Mouse (Mus musculus) liver, embryonic 12.5 days (tissue): ENCODE data around the gene Pacsin2. TPM values are rescaled to one million over a fixed set of nuclear protein-coding genes. Genes with fewer than 3 reads are reported as not detected.

ENCODE experiments used
- ATAC-seq: fragments of 200-750 bp; cut with Nextera tagmentation; 2 replicates; pipeline ENCODE4 v1.8.0; 2017; ENCODE audit warnings: moderate number of reproducible peaks, mild to moderate bottlenecking, moderate library complexity
- H3K27ac ChIP-seq: fragments of 300-500 bp; sonication (generic); 2 replicates; pipeline ENCODE4 v1.5.1; 2016; ENCODE audit warnings: mild to moderate bottlenecking
- H3K27me3 ChIP-seq: fragments of 300-500 bp; sonication (generic); replicated peaks from 2 replicates; pipeline ENCODE4 v1.6.1; 2016; ENCODE audit warnings: mild to moderate bottlenecking, moderate library complexity
- H3K36me3 ChIP-seq: fragments of 300-500 bp; sonication (generic); 2 replicates; pipeline ENCODE4 v1.6.1; 2016; ENCODE audit warnings: mild to moderate bottlenecking, moderate library complexity
- H3K4me1 ChIP-seq: fragments of 300-500 bp; sonication (generic); 2 replicates; pipeline ENCODE4 v1.6.1; 2016
- H3K4me2 ChIP-seq: fragments of 300-500 bp; sonication (generic); 2 replicates; pipeline ENCODE4 v1.6.1; 2016; ENCODE audit warnings: mild to moderate bottlenecking, moderate library complexity
- H3K4me3 ChIP-seq: fragments of 300-500 bp; sonication (generic); 2 replicates; pipeline ENCODE4 v1.5.1; 2016; ENCODE audit warnings: mild to moderate bottlenecking, moderate library complexity
- H3K9ac ChIP-seq: fragments of 300-500 bp; sonication (generic); 2 replicates; pipeline ENCODE4 v1.6.1; 2016; ENCODE audit warnings: mild to moderate bottlenecking, moderate library complexity
- H3K9me3 ChIP-seq: fragments of 300-500 bp; sonication (generic); replicated peaks from 2 replicates; pipeline ENCODE4 v1.6.1; 2016; ENCODE audit warnings: mild to moderate bottlenecking, moderate library complexity
- WGBS: fragments of 180-500 bp; shearing (Covaris S2); methylation state at CpG from one replicate; pipeline ENCODE4 v1.1.7; 2016; ENCODE audit not compliant: insufficient replicate concordance; 5-methylcytosine and 5-hydroxymethylcytosine counted together
- polyA plus RNA-seq: library from polyadenylated mRNA; unstranded; fragments of >200 nt; fragmentation: Nextera tagmentation; extraction: Ambion mirVana; gene quantifications from 2 replicates; pipeline ENCODE4 v1.2.1, GENCODE M21; 2016

The Pacsin2 gene
- polyA plus RNA-seq, 1 experiment from 2014 or later: 65.1 TPM

- ATAC-seq: no peak
- Histone ChIP-seq H3K27me3 (no peaks in the 10 kb centered on the region), H3K36me3 (0 out of 2 replicates have a peak, but pooled peaks cover 2% of the 10 kb centered on the region), H3K9me3 (no peaks in the 10 kb centered on the region), H3K4me1 (peaks cover 100% of the 10 kb centered on the region), H3K27ac (peak overlapping the region; percentile 88), H3K4me2 (peak overlapping the region; percentile 70), H3K4me3 (peak overlapping the region; percentile 55), H3K9ac (peak overlapping the region; percentile 76)
- 75% methylated on average over 14 of the region's 14 CpGs for WGBS
Observed at GRCm38 (mm10) chr15:83430986-83431763, 33.2 kb downstream of the Pacsin2 start.

- Histone ChIP-seq H3K27ac (peak overlapping the region; percentile 85), H3K4me2 (peak overlapping the region; percentile 70), H3K27me3 (no peaks in the 10 kb centered on the region), H3K36me3 (0 out of 2 replicates have a peak, but pooled peaks cover 2% of the 10 kb centered on the region), H3K9me3 (no peaks in the 10 kb centered on the region), H3K4me1 (peaks cover 100% of the 10 kb centered on the region), H3K4me3 (peak overlapping the region; percentile 55), H3K9ac (peak overlapping the region; percentile 62)
- 46% methylated on average over 7 of the region's 7 CpGs for WGBS
- no peak for ATAC-seq
Observed at GRCm38 (mm10) chr15:83430419-83430818, 34.0 kb downstream of the Pacsin2 start.

GRCm38 (mm10) chr15:83428586-83428985 lies 35.8 kb downstream of the Pacsin2 start:
- 39% methylated on average over 1 of the region's 1 CpGs for WGBS
- Histone ChIP-seq H3K9me3 (no peaks in the 10 kb centered on the region), H3K4me1 (peaks cover 100% of the 10 kb centered on the region), H3K27me3 (no peaks in the 10 kb centered on the region), H3K4me3 (peak overlapping the region; percentile 12; the same call in 1 of the 2 replicates), H3K4me2 (peak overlapping the region; percentile 70), H3K9ac (0 out of 2 replicates have a peak overlapping the region, but pooled peaks have one; percentile 62), H3K27ac (peak overlapping the region; percentile 85), H3K36me3 (0 out of 2 replicates have a peak, but pooled peaks cover 5% of the 10 kb centered on the region)
- peak; percentile 30; the same call in 1 of the 2 replicates for ATAC-seq

- H3K4me1 ChIP-seq: peaks cover 100% of the 10 kb centered on the region
- H3K4me2 ChIP-seq: peak overlapping the region; percentile 70
- H3K27me3 ChIP-seq: no peaks in the 10 kb centered on the region
- H3K9ac ChIP-seq: peak overlapping the region; percentile 48
- H3K27ac ChIP-seq: peak overlapping the region; percentile 99
- no peak overlapping the region for H3K4me3 ChIP-seq
- 0 out of 2 replicates have a peak, but pooled peaks cover 5% of the 10 kb centered on the region for H3K36me3 ChIP-seq
- WGBS: 71% methylated on average over 9 of the region's 9 CpGs
- ATAC-seq: no peak
- no peaks in the 10 kb centered on the region for H3K9me3 ChIP-seq
Observed at GRCm38 (mm10) chr15:83427294-83428163, 36.9 kb downstream of the Pacsin2 start.

GRCm38 (mm10) chr15:83425794-83426193 lies 38.6 kb downstream of the Pacsin2 start:
- Histone ChIP-seq H3K27ac (peak overlapping the region; percentile 99), H3K9me3 (no peaks in the 10 kb centered on the region), H3K27me3 (no peaks in the 10 kb centered on the region), H3K36me3 (0 out of 2 replicates have a peak, but pooled peaks cover 5% of the 10 kb centered on the region), H3K9ac (peak overlapping the region; percentile 48), H3K4me3 (no peak overlapping the region), H3K4me2 (peak overlapping the region; percentile 69), H3K4me1 (peaks cover 99% of the 10 kb centered on the region)
- ATAC-seq: no peak
- WGBS: 26% methylated on average over 5 of the region's 5 CpGs

GRCm38 (mm10) chr15:83425277-83425676 lies 39.1 kb downstream of the Pacsin2 start:
- peak; percentile 36 for ATAC-seq
- peak overlapping the region; percentile 69 for H3K4me2 ChIP-seq
- H3K27me3 ChIP-seq: no peaks in the 10 kb centered on the region
- peaks cover 99% of the 10 kb centered on the region for H3K4me1 ChIP-seq
- H3K27ac ChIP-seq: peak overlapping the region; percentile 99
- 0 out of 2 replicates have a peak, but pooled peaks cover 3% of the 10 kb centered on the region for H3K36me3 ChIP-seq
- H3K4me3 ChIP-seq: no peak overlapping the region
- 21% methylated on average over 4 of the region's 4 CpGs for WGBS
- H3K9me3 ChIP-seq: no peaks in the 10 kb centered on the region
- H3K9ac ChIP-seq: peak overlapping the region; percentile 48

- Histone ChIP-seq H3K36me3 (0 out of 2 replicates have a peak, but pooled peaks cover 3% of the 10 kb centered on the region), H3K9ac (peak overlapping the region; percentile 75), H3K4me3 (peak overlapping the region; percentile 44), H3K9me3 (no peaks in the 10 kb centered on the region), H3K4me1 (peaks cover 98% of the 10 kb centered on the region), H3K27me3 (no peaks in the 10 kb centered on the region), H3K4me2 (peak overlapping the region; percentile 69), H3K27ac (peak overlapping the region; percentile 99)
- peak; percentile 83 for ATAC-seq
- 41% methylated on average over 5 of the region's 5 CpGs for WGBS
Observed at GRCm38 (mm10) chr15:83423589-83424384, 40.6 kb downstream of the Pacsin2 start.

- H3K4me2 ChIP-seq: peak overlapping the region; percentile 69
- peaks cover 98% of the 10 kb centered on the region for H3K4me1 ChIP-seq
- no peaks in the 10 kb centered on the region for H3K27me3 ChIP-seq
- H3K9me3 ChIP-seq: no peaks in the 10 kb centered on the region
- H3K9ac ChIP-seq: peak overlapping the region; percentile 75
- peak overlapping the region; percentile 99 for H3K27ac ChIP-seq
- ATAC-seq: peak; percentile 91
- 0 out of 2 replicates have a peak, but pooled peaks cover 3% of the 10 kb centered on the region for H3K36me3 ChIP-seq
- H3K4me3 ChIP-seq: peak overlapping the region; percentile 44
- WGBS: 34% methylated on average over 15 of the region's 15 CpGs
Observed at GRCm38 (mm10) chr15:83422299-83422981, 42.0 kb downstream of the Pacsin2 start.

GRCm38 (mm10) chr15:83419562-83419961 lies 44.8 kb downstream of the Pacsin2 start:
- peaks cover 80% of the 10 kb centered on the region for H3K4me1 ChIP-seq
- 45% methylated on average over 2 of the region's 2 CpGs for WGBS
- no peaks in the 10 kb centered on the region for H3K27me3 ChIP-seq
- peak overlapping the region; percentile 14 for H3K9ac ChIP-seq
- no peak for ATAC-seq
- H3K4me2 ChIP-seq: no peak overlapping the region; the same call in 1 of the 2 replicates
- H3K4me3 ChIP-seq: no peak overlapping the region
- H3K36me3 ChIP-seq: no peaks in the 10 kb centered on the region
- no peaks in the 10 kb centered on the region for H3K9me3 ChIP-seq
- peak overlapping the region; percentile 79 for H3K27ac ChIP-seq

- no peaks in the 10 kb centered on the region for H3K27me3 ChIP-seq
- no peak for ATAC-seq
- H3K9ac ChIP-seq: peak overlapping the region; percentile 14
- H3K4me3 ChIP-seq: no peak overlapping the region
- peak overlapping the region; percentile 3; the same call in 1 of the 2 replicates for H3K4me2 ChIP-seq
- H3K36me3 ChIP-seq: no peaks in the 10 kb centered on the region; the same call in 1 of the 2 replicates
- H3K4me1 ChIP-seq: peaks cover 72% of the 10 kb centered on the region
- H3K27ac ChIP-seq: peak overlapping the region; percentile 79
- no peaks in the 10 kb centered on the region for H3K9me3 ChIP-seq
Observed at GRCm38 (mm10) chr15:83418685-83419084, 45.7 kb downstream of the Pacsin2 start.
